Mouse (Mus musculus): Measurements from ENCODE around the gene Rbm6.
A peak's percentile ranks its signal among the peaks of the same experiment; 100 is the strongest.

The Rbm6 gene

DNA sequence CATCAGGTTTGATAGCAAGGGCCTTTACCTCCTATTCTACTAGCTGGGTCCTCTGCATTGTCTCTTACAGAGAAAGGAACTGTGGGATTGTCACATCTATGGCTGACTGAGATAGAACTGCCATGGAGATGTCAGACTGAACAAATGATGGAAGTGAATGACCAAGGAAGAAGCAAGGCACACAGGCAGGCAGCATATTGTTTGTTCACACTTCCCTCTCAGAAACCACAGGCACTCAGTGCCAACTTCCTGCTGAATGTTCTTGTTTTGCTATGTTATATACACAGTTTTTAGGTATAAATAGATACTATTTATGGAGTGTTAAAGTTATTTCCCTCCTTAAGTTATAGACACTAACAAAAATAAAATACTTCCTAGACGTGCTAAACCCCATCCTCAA lies 125.7 kb downstream of the Rbm6 start:
- DNase-seq: no peak

- no peak for DNase-seq
These were observed 126.4 kb downstream of the Rbm6 start for GRCm38 (mm10) chr9:107746679-107747078.

GRCm38 (mm10) chr9:107744061-107744460 lies 129.0 kb downstream of the Rbm6 start:
- no peak for DNase-seq

DNA sequence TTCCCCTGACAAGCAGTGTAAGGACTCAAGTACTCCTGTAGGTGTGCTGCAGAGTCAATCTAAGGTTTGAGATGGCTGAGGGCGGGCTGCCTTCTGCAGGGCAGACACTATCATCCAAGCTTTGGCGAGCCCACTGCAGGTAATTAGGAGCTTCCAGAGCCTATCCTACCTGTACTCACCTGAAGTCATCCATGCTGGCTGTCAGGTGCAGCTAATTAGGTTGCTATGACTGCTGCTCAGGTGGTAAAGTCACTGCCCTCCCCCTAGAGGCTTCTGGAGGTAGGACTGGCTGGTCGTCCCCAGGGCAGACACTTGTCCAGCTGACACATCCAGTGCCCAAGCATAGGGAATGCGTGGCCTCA lies 134.2 kb downstream of the Rbm6 start:
- peak; percentile 49 for DNase-seq

GRCm38 (mm10) chr9:107738020-107738840 lies 134.8 kb downstream of the Rbm6 start:
- peak; percentile 91 for DNase-seq

GRCm38 (mm10) chr9:107736185-107736485 lies 136.9 kb downstream of the Rbm6 start:
- peak; percentile 74 for DNase-seq

DNA sequence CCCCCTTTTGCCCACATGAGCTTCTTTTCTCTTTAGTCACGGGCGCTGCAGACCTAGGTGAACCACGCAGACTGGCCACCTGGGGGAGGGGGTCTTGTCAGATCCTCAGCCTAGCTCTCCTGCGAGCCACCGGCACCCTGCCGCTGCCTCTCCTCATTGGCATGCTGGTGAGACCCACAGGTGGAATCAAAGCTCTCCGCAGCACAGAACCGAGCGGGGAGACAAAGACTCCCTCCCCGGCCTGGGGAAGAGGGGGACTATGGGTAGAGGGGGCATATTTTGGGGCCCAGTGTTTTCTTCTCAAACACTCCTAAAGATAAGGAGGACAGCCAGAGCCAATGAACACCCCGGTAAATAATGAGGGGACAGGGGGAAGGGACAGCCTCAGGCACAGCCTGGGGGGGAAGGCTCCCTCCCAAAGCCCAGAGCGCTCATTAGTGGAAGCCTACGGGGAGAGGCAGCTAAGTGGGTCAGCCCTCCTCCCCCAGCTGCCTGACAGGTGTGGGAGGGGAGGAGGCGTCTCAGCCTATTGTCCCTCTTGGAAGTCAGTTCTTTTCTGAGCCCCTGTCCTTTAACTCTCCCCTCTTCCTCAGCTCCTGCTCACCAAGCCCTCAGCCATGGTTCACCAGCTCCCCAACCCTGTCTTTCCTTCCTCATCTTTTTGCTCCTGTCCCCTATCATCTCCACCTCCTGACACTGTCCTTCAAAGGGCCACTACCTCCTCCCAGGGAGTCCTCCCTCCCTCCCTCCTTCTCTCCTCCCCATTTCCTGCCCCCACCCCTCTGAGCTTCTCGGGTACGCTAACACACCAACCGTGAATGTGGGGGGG lies 137.5 kb downstream of the Rbm6 start:
- DNase-seq: peak; percentile 71

GRCm38 (mm10) chr9:107734567-107734971 lies 138.5 kb downstream of the Rbm6 start:
- DNase-seq: no peak

GRCm38 (mm10) chr9:107729709-107730108 lies 143.3 kb downstream of the Rbm6 start:
- DNase-seq: no peak

- no peak for DNase-seq
These were observed 143.9 kb downstream of the Rbm6 start for GRCm38 (mm10) chr9:107728919-107729670.

- no peak for DNase-seq
These were observed 146.0 kb downstream of the Rbm6 start for GRCm38 (mm10) chr9:107727041-107727440.

DNA sequence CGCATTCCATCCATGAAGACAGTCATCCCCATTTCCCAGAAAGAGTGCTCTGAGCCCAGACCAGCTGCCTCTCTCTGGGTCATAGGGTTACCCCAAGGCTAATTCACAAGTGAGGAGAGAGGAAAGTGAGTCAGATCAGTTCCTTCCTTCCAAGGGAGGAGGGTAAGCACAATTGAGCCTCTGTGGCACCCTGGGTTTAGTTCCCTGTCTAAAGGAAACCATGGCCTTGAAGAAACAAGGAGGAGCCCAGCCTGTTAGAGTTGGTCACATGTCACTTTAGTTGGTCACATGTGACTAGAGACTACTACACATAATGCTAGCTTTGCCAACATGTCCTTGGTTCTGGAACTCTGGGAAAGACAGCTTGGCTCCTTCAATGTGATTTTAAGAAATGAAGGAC lies 148.2 kb downstream of the Rbm6 start:
- DNase-seq: no peak

GRCm38 (mm10) chr9:107723794-107724531 lies 149.1 kb downstream of the Rbm6 start:
- no peak for DNase-seq
